Mouse (Mus musculus) heart, adult 2 months (tissue): Measurements from ENCODE around the gene Cdc42. TPM values are rescaled to one million over a fixed set of nuclear protein-coding genes. Genes with fewer than 3 reads are reported as not detected.
A peak's percentile ranks its signal among the peaks of the same experiment; 100 is the strongest.

Source experiments
- DNase-seq, 2 experiments: peaks; one replicate each; pipeline ENCODE4 v3.0.0; 2021
- H3K27ac ChIP-seq: fragments of 200-600 bp; 2 replicates; pipeline ENCODE4 v1.8.1; 2022
- H3K27me3 ChIP-seq: fragments of 200-500 bp; 2 replicates; pipeline ENCODE4 v1.6.1; 2012; ENCODE audit warnings: mild to moderate bottlenecking, low read length, inconsistent platforms, mixed read lengths; ENCODE audit not compliant: control insufficient read depth, insufficient read depth
- H3K36me3 ChIP-seq: fragments of 200-500 bp; 2 replicates; pipeline ENCODE4 v1.6.1; 2012; ENCODE audit warnings: low read length, inconsistent platforms; ENCODE audit not compliant: control insufficient read depth, insufficient read depth
- H3K4me1 ChIP-seq: fragments of 200-500 bp; 2 replicates; pipeline ENCODE4 v1.6.1; 2011; ENCODE audit warnings: low read length; ENCODE audit not compliant: control insufficient read depth, insufficient read depth
- H3K4me3 ChIP-seq: fragments of 200-600 bp; 2 replicates; pipeline ENCODE4 v1.8.1; 2022
- H3K79me2 ChIP-seq: fragments of 200-500 bp; replicated peaks from 2 replicates; pipeline ENCODE4 v1.6.1; 2012; ENCODE audit warnings: mild to moderate bottlenecking, inconsistent platforms, low read length, moderate library complexity, mixed read lengths; ENCODE audit not compliant: control insufficient read depth, insufficient read depth
- H3K9ac ChIP-seq: fragments of 200-500 bp; 2 replicates; pipeline ENCODE4 v1.6.1; 2012; ENCODE audit warnings: low read depth, mild to moderate bottlenecking, control low read depth, inconsistent platforms, low read length, mixed read lengths
- CTCF ChIP-seq: fragments of 200-600 bp; IDR thresholded peaks from 2 replicates; pipeline ENCODE4 v1.8.1; 2022; ENCODE audit warnings: antibody characterized with exemption, mild to moderate bottlenecking, moderate library complexity
- EP300 ChIP-seq: fragments of 200-500 bp; IDR thresholded peaks from 2 replicates; pipeline ENCODE4 v1.6.1; 2011; ENCODE audit warnings: low read depth, low read length, control low read depth; ENCODE audit not compliant: insufficient read depth
- POLR2A ChIP-seq: fragments of 200-500 bp; IDR thresholded peaks from 2 replicates; pipeline ENCODE4 v1.6.1; 2011; ENCODE audit warnings: mild to moderate bottlenecking, low read depth, low read length, control low read depth; ENCODE audit not compliant: insufficient read depth
- WGBS: fragments of 180-500 bp; shearing (Covaris S2); methylation state at CpG from one replicate; pipeline ENCODE4 v1.1.7; 2018; 5-methylcytosine and 5-hydroxymethylcytosine counted together
- intact Hi-C: fragments of 180-260 bp; cut with DNase I; formaldehyde crosslinking; loops from one replicate; pipeline ENCODE4 v1.15.1; 2025
- polyA plus RNA-seq: library from polyadenylated mRNA; depleted of rRNA; stranded (reverse); fragments of >200 nt; gene quantifications from 2 replicates; pipeline ENCODE4 v1.2.3, GENCODE M21; 2012
- total RNA-seq, 2 experiments: library from RNA; stranded (reverse); gene quantifications; 2 replicates each; pipeline ENCODE4 v1.2.3; 2021

Cdc42 gene
- total and polyA plus RNA-seq, 3 experiments, result 68.4 to 137 (median 136) TPM

GRCm38 (mm10) chr4:137282584-137283406 is 74.7 kb downstream of the Cdc42 start:
- Histone ChIP-seq H3K27ac (no peak overlapping the region), H3K9ac (no peak overlapping the region), H3K4me3 (no peak overlapping the region), H3K79me2 (no peaks in the 10 kb centered on the region), H3K4me1 (peaks cover 1% of the 10 kb centered on the region; the same call in 1 of the 2 replicates), H3K27me3 (peaks cover 6% of the 10 kb centered on the region), H3K36me3 (no peaks in the 10 kb centered on the region)
- peak in 1 of 2 experiments; percentile 33 for DNase-seq
- intact Hi-C loops, result no loop called here
- no peak for TF ChIP-seq EP300
- TF ChIP-seq CTCF, result no peak
- no peak for TF ChIP-seq POLR2A
- 16% methylated on average over 17 of the region's 17 CpGs for WGBS

GRCm38 (mm10) chr4:137282122-137282521 is 75.4 kb downstream of the Cdc42 start:
- Histone ChIP-seq H3K27ac (no peak overlapping the region), H3K4me1 (peaks cover 1% of the 10 kb centered on the region; the same call in 1 of the 2 replicates), H3K79me2 (no peaks in the 10 kb centered on the region), H3K9ac (no peak overlapping the region), H3K4me3 (no peak overlapping the region), H3K36me3 (no peaks in the 10 kb centered on the region), H3K27me3 (peaks cover 8% of the 10 kb centered on the region)
- DNase-seq, result no peak
- TF ChIP-seq POLR2A (no peak), EP300 (no peak), CTCF (no peak)
- intact Hi-C loops, result no loop called here
- WGBS, result 78% methylated on average over 5 of the region's 5 CpGs

GRCm38 (mm10) chr4:137281273-137281672 is 76.2 kb downstream of the Cdc42 start:
- intact Hi-C loops, result no loop called here

GRCm38 (mm10) chr4:137279346-137279745 is 78.2 kb downstream of the Cdc42 start:
- peaks cover 8% of the 10 kb centered on the region for H3K27me3 ChIP-seq
- intact Hi-C loops, result no loop called here
- TF ChIP-seq POLR2A (no peak), EP300 (no peak), CTCF (no peak)
- no peak overlapping the region for H3K27ac ChIP-seq
- no peak overlapping the region for H3K4me3 ChIP-seq
- no peaks in the 10 kb centered on the region for H3K36me3 ChIP-seq
- H3K79me2 ChIP-seq, result no peaks in the 10 kb centered on the region
- 49% methylated on average over 5 of the region's 5 CpGs for WGBS
- no peak overlapping the region for H3K9ac ChIP-seq
- H3K4me1 ChIP-seq, result peaks cover 1% of the 10 kb centered on the region; the same call in 1 of the 2 replicates
- no peak for DNase-seq

More at GRCm38 (mm10) chr4:137281273-137281672, 76.2 kb downstream of the Cdc42 start:
- no peak overlapping the region for H3K27ac ChIP-seq
- TF ChIP-seq CTCF, result no peak
- no peak for TF ChIP-seq POLR2A
- TF ChIP-seq EP300, result no peak
- peaks cover 1% of the 10 kb centered on the region; the same call in 1 of the 2 replicates for H3K4me1 ChIP-seq
- no peaks in the 10 kb centered on the region for H3K36me3 ChIP-seq
- H3K9ac ChIP-seq, result no peak overlapping the region
- 52% methylated on average over 3 of the region's 3 CpGs for WGBS
- peaks cover 8% of the 10 kb centered on the region for H3K27me3 ChIP-seq
- no peak for DNase-seq
- no peak overlapping the region for H3K4me3 ChIP-seq
- H3K79me2 ChIP-seq, result no peaks in the 10 kb centered on the region

- TF ChIP-seq EP300, result no peak
- no peak for TF ChIP-seq POLR2A
- no peak for TF ChIP-seq CTCF
- H3K4me1 ChIP-seq, result peaks cover 1% of the 10 kb centered on the region; the same call in 1 of the 2 replicates
- H3K36me3 ChIP-seq, result no peaks in the 10 kb centered on the region
- intact Hi-C loops, result no loop called here
- 6% methylated on average over 22 of the region's 22 CpGs for WGBS
- H3K9ac ChIP-seq, result no peak overlapping the region
- no peak overlapping the region for H3K27ac ChIP-seq
- peak overlapping the region; percentile 38 for H3K4me3 ChIP-seq
- H3K27me3 ChIP-seq, result peaks cover 8% of the 10 kb centered on the region
- DNase-seq, result no peak
- no peaks in the 10 kb centered on the region for H3K79me2 ChIP-seq
These were observed 79.1 kb downstream of the Cdc42 start for GRCm38 (mm10) chr4:137278144-137279040.
